Mouse (Mus musculus) right cerebral cortex, postnatal 4 days (tissue): ENCODE results near the gene Cwf19l2.
"Not testable (repeated sequence)": the region's sequence is repeated elsewhere in the genome, so short reads cannot be mapped to it uniquely, and the experiment has no call there.

Experiments used
- DNase-seq: peaks from one replicate; pipeline ENCODE4 v3.0.0-alpha.2; 2022

Cwf19l2 gene

DNA sequence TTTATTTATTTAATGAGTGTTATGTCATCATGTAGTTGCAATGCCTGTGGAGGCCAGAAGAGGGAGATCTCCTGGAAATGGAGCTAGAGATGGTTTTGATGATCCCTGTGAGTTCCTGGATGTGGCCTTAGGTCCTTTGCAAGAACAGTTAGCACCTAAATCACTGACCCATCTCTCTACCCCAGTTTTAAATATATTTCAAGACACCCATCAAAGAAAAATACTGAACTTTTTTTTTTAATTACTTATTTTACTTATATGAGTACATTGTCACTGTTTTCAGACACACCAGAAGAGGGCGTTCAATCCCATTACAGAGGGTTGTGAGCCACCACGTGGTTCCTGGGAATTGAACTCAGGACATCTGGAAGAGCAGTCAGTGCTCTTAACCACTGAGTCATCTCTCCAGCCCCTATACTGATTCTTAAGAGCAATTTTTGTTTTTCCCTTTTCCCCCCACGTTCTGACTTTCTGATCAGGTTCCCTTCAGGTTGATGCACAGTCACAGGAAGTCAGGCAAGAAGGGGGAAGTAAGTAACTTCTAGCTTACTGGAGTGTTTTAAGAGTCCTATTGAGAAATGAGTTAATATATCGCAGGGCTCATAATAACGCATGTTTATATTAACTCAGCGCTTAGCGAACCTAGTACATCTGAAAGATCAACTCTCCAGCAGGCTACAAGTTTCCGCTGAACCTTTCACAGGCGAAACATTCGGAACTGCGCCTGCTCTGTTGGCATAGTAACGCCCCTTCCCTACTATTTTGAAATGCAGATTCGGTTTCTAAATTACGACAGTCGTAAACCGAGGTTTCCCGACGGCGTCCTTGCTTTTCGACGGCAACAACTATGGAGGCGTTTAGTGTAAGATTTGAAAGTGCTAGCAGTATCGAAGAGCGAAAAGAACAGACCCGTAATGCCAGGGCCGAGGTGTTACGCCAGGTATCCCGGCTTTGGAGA is at the start of gene Cwf19l2:
Gene Cwf19l2 (plus strand): TSS at position 342 of the 958 bp plus-strand sequence.
- DNase-seq: peak; percentile 63

DNA sequence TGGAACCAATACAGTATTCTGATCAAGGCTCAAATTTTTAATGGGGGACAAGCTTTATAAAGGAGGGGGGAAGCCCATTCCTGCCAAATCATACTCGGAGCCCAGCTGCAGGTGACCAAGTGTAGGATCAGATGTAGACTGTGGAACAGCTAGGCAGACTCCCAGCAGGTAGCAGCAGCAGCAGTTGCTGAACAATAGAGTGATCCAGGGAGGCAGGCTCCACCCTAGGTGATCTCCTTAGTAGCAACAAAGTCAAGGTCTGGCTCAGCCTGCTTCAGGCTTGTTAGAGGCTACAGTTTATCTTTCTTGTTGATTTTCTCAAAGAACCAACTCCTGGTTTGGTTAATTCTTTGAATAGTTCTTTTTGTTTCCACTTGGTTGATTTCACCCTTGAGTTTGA is 27.1 kb upstream of the Cwf19l2 start:
- DNase-seq: not testable (repeated sequence)

GRCm38 (mm10) chr9:3404372-3404771 is 980 bp downstream of the Cwf19l2 start:
- peak; percentile 4 for DNase-seq

GRCm38 (mm10) chr9:3439555-3440300 is 36.3 kb downstream of the Cwf19l2 start:
- DNase-seq: not testable (repeated sequence)

GRCm38 (mm10) chr9:3471897-3472296 is 68.5 kb downstream of the Cwf19l2 start:
- no peak for DNase-seq

- DNase-seq: no peak
Measured at GRCm38 (mm10) chr9:3518645-3519044, 115.3 kb downstream of the Cwf19l2 start.

DNA sequence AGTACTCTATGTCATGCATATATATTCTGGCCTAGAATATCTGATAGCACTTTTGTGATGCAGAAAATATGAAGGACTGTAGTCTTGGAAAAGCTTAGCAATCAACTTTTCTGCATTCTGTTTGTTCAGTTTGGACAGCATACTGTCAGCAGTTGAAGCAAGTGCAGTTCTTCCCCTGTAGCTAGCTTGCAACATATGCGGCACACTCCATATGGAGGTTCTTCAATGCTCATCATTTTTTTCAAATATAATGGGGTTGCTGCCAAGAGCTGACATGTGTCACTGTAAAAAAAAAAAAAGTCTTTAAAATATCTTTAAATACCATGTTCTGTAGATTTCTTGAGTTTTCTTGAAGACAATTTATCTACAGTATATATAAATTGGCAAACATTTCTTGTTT is 115.8 kb downstream of the Cwf19l2 start:
- no peak for DNase-seq

- no peak for DNase-seq
Measured at GRCm38 (mm10) chr9:3521031-3521430, 117.6 kb downstream of the Cwf19l2 start.
